Mouse (Mus musculus): ENCODE results near the gene Vasn. TPM values are rescaled to one million over a fixed set of nuclear protein-coding genes. Genes with fewer than 3 reads are reported as not detected.

The Vasn gene
- polyA plus RNA-seq, 1 experiment from 2014 or later, result 9.3 TPM

DNA sequence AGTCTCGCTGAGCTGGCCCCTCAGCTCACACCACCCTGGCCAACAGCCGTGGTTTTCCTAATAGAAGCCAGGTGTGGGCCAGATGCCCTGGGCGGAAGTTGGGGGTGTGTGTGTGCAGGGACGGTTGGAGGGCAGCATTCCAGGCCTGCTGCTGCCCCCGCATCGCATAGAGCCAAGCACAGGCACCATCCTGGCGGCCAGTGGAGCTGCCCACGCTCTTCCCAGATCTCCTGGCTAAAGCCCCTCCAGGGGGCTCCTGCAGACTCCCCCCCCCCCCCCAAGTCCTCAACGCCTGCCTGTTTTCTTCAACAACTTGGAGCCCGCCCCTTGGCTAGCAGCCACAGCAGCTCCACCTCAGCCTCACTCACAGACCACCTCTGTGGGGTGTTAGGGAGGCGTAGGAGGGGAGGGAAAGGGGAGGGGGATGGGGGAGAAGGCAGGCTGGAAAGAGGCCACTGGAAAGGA, 19.1 kb downstream of the Vasn start:
- Histone ChIP-seq H3K9ac (ENCODE audit: low read depth, low read length) (no peak overlapping the region), H3K27ac (ENCODE audit: low read depth, low read length) (peak overlapping the region; percentile 56; the same call in 1 of the 2 replicates), H3K4me2 (no peak overlapping the region), H3K27me3 (replicated peaks; ENCODE audit: control insufficient read depth, insufficient read depth, low read length) (no peaks in the 10 kb centered on the region), H3K36me3 (ENCODE audit: control insufficient read depth, insufficient read depth, low read length) (peaks cover 13% of the 10 kb centered on the region), H3K4me3 (ENCODE audit: low read depth, low read length) (no peak overlapping the region), H3K9me3 (ENCODE audit: control insufficient read depth, low read length) (no peaks in the 10 kb centered on the region), H3K4me1 (replicated peaks; ENCODE audit: control insufficient read depth, insufficient read depth, low read length) (peaks cover 21% of the 10 kb centered on the region)
- 45% methylated on average over 11 of the region's 11 CpGs for WGBS
- ATAC-seq (replicated peaks; ENCODE audit: low FRiP score), result peak; percentile 19; the same call in 1 of the 2 replicates
- no peak for DNase-seq (ENCODE audit: low spot score)

GRCm38 (mm10) chr16:4659326-4659725, 19.6 kb downstream of the Vasn start:
- no peak overlapping the region for H3K9ac ChIP-seq (ENCODE audit: low read depth, low read length)

DNA sequence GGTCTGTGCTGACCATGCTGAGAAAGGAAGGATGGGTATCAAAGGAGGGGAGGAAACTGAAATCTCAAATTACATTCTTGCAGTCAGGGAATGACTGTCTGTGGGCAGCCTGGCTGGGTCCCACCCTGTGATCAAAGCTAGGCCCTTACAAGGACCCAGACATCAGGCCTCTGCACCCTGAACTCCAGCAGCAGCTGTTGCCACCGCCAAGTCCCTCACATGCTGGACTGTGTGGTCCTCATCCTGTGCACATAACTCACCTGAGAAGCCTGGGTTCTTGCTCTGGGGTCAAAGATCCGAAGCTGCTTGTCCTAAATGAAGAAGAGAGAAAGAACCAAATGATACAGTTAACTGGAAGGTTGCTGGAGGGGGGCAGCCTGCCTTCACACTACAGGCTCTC, 21.9 kb downstream of the Vasn start:
- Histone ChIP-seq H3K27ac (ENCODE audit: low read depth, low read length) (no peak overlapping the region), H3K36me3 (ENCODE audit: control insufficient read depth, insufficient read depth, low read length) (peaks cover 18% of the 10 kb centered on the region)
- ATAC-seq (replicated peaks; ENCODE audit: low FRiP score), result no peak

More at GRCm38 (mm10) chr16:4659326-4659725, 19.6 kb downstream of the Vasn start:
- no peak for ATAC-seq (replicated peaks; ENCODE audit: low FRiP score)
- Histone ChIP-seq H3K27me3 (replicated peaks; ENCODE audit: control insufficient read depth, insufficient read depth, low read length) (no peaks in the 10 kb centered on the region), H3K27ac (ENCODE audit: low read depth, low read length) (peak overlapping the region; percentile 49; the same call in 1 of the 2 replicates), H3K4me3 (ENCODE audit: low read depth, low read length) (no peak overlapping the region), H3K4me2 (no peak overlapping the region), H3K36me3 (ENCODE audit: control insufficient read depth, insufficient read depth, low read length) (peaks cover 13% of the 10 kb centered on the region), H3K4me1 (replicated peaks; ENCODE audit: control insufficient read depth, insufficient read depth, low read length) (peaks cover 21% of the 10 kb centered on the region), H3K9me3 (ENCODE audit: control insufficient read depth, low read length) (no peaks in the 10 kb centered on the region)
- no peak for DNase-seq (ENCODE audit: low spot score)
- WGBS, result 59% methylated on average over 2 of the region's 2 CpGs

GRCm38 (mm10) chr16:4663806-4664205, 24.1 kb downstream of the Vasn start:
- H3K9me3 ChIP-seq (ENCODE audit: control insufficient read depth, low read length), result no peaks in the 10 kb centered on the region
- no peak for ATAC-seq (replicated peaks; ENCODE audit: low FRiP score)
- WGBS, result 83% methylated on average over 2 of the region's 2 CpGs
- no peak overlapping the region for H3K27ac ChIP-seq (ENCODE audit: low read depth, low read length)
- no peaks in the 10 kb centered on the region for H3K27me3 ChIP-seq (replicated peaks; ENCODE audit: control insufficient read depth, insufficient read depth, low read length)
- peaks cover 19% of the 10 kb centered on the region for H3K36me3 ChIP-seq (ENCODE audit: control insufficient read depth, insufficient read depth, low read length)
- H3K4me1 ChIP-seq (replicated peaks; ENCODE audit: control insufficient read depth, insufficient read depth, low read length), result 0 out of 2 replicates have a peak, but pooled peaks cover 3% of the 10 kb centered on the region
- no peak overlapping the region for H3K9ac ChIP-seq (ENCODE audit: low read depth, low read length)
- no peak overlapping the region for H3K4me2 ChIP-seq
- H3K4me3 ChIP-seq (ENCODE audit: low read depth, low read length), result no peak overlapping the region
- no peak for DNase-seq (ENCODE audit: low spot score)

More for the DNA sequence above, 21.9 kb downstream of the Vasn start:
- WGBS, result 79% methylated on average over 2 of the region's 2 CpGs
- no peak overlapping the region for H3K4me3 ChIP-seq (ENCODE audit: low read depth, low read length)
- H3K9ac ChIP-seq (ENCODE audit: low read depth, low read length), result no peak overlapping the region
- H3K4me1 ChIP-seq (replicated peaks; ENCODE audit: control insufficient read depth, insufficient read depth, low read length), result peaks cover 9% of the 10 kb centered on the region
- DNase-seq (ENCODE audit: low spot score), result no peak
- H3K4me2 ChIP-seq, result no peak overlapping the region
- no peaks in the 10 kb centered on the region for H3K9me3 ChIP-seq (ENCODE audit: control insufficient read depth, low read length)
- H3K27me3 ChIP-seq (replicated peaks; ENCODE audit: control insufficient read depth, insufficient read depth, low read length), result no peaks in the 10 kb centered on the region

GRCm38 (mm10) chr16:4665726-4666125, 26.0 kb downstream of the Vasn start:
- Histone ChIP-seq H3K27ac (ENCODE audit: low read depth, low read length) (no peak overlapping the region), H3K36me3 (ENCODE audit: control insufficient read depth, insufficient read depth, low read length) (peaks cover 21% of the 10 kb centered on the region), H3K4me3 (ENCODE audit: low read depth, low read length) (no peak overlapping the region), H3K9ac (ENCODE audit: low read depth, low read length) (no peak overlapping the region), H3K4me2 (no peak overlapping the region), H3K4me1 (replicated peaks; ENCODE audit: control insufficient read depth, insufficient read depth, low read length) (no peaks in the 10 kb centered on the region), H3K9me3 (ENCODE audit: control insufficient read depth, low read length) (no peaks in the 10 kb centered on the region), H3K27me3 (replicated peaks; ENCODE audit: control insufficient read depth, insufficient read depth, low read length) (no peaks in the 10 kb centered on the region)
- no peak for DNase-seq (ENCODE audit: low spot score)
- no peak for ATAC-seq (replicated peaks; ENCODE audit: low FRiP score)
- WGBS, result 88% methylated on average over 2 of the region's 2 CpGs

- Histone ChIP-seq H3K36me3 (ENCODE audit: control insufficient read depth, insufficient read depth, low read length) (peaks cover 15% of the 10 kb centered on the region), H3K4me3 (ENCODE audit: low read depth, low read length) (no peak overlapping the region), H3K27me3 (replicated peaks; ENCODE audit: control insufficient read depth, insufficient read depth, low read length) (no peaks in the 10 kb centered on the region), H3K4me1 (replicated peaks; ENCODE audit: control insufficient read depth, insufficient read depth, low read length) (no peaks in the 10 kb centered on the region), H3K9me3 (ENCODE audit: control insufficient read depth, low read length) (no peaks in the 10 kb centered on the region), H3K9ac (ENCODE audit: low read depth, low read length) (no peak overlapping the region), H3K4me2 (no peak overlapping the region), H3K27ac (ENCODE audit: low read depth, low read length) (no peak overlapping the region)
- peak; percentile 63 for DNase-seq (ENCODE audit: low spot score)
- ATAC-seq (replicated peaks; ENCODE audit: low FRiP score), result peak; percentile 78
- 39% methylated on average over 3 of the region's 3 CpGs for WGBS
Observed at GRCm38 (mm10) chr16:4667190-4667808, 27.6 kb downstream of the Vasn start.

DNA sequence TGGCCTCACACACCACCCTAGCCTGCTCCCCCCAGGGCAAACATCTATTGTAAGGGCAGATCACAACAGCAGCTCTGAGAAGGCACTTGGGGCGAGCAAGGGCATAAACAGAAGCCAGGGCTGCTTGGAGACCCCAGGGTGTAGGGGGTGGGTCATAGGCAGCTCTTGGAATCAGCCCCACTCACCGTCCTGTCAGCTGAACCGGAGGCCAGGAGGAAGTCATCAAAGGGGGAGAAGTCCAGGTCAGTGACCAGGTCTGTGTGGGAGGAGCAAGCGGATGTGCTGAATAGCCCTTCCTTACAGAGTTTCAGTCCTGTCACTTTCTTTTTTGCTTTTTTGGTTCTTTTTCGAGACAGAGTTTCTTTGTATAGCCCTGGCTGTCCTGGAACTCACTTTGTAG, 30.6 kb downstream of the Vasn start:
- Histone ChIP-seq H3K27ac (ENCODE audit: low read depth, low read length) (no peak overlapping the region), H3K4me2 (no peak overlapping the region), H3K9me3 (ENCODE audit: control insufficient read depth, low read length) (no peaks in the 10 kb centered on the region), H3K36me3 (ENCODE audit: control insufficient read depth, insufficient read depth, low read length) (peaks cover 12% of the 10 kb centered on the region), H3K4me1 (replicated peaks; ENCODE audit: control insufficient read depth, insufficient read depth, low read length) (no peaks in the 10 kb centered on the region), H3K4me3 (ENCODE audit: low read depth, low read length) (no peak overlapping the region), H3K27me3 (replicated peaks; ENCODE audit: control insufficient read depth, insufficient read depth, low read length) (no peaks in the 10 kb centered on the region), H3K9ac (ENCODE audit: low read depth, low read length) (no peak overlapping the region)
- ATAC-seq (replicated peaks; ENCODE audit: low FRiP score), result no peak
- DNase-seq (ENCODE audit: low spot score), result no peak
- WGBS, result 73% methylated on average over 5 of the region's 5 CpGs

DNA sequence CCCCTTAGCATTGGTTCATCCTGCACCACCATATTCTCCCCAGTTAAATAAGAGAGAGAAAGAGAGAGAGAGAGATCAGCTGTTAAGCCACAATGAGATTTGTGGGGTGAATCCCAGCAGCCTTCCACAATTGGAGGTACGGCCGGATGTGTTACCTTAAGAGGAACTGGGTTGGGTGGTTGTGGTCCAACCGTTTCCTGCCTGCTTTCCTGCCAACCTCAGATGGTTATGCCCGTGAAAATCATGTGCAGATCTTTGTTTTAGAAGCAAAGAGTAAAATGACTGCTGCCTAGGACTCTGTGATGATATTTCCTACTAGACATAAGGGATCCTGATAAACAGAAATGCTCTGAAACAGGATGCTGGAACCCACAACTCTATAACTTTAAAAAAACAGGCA, 34.4 kb downstream of the Vasn start:
- H3K27ac ChIP-seq (ENCODE audit: low read depth, low read length), result no peak overlapping the region
- H3K4me2 ChIP-seq, result no peak overlapping the region
- no peak for ATAC-seq (replicated peaks; ENCODE audit: low FRiP score)
- 46% methylated on average over 4 of the region's 4 CpGs for WGBS
- no peaks in the 10 kb centered on the region for H3K9me3 ChIP-seq (ENCODE audit: control insufficient read depth, low read length)
- DNase-seq (ENCODE audit: low spot score), result no peak
- peaks cover 12% of the 10 kb centered on the region for H3K4me1 ChIP-seq (replicated peaks; ENCODE audit: control insufficient read depth, insufficient read depth, low read length)
- peaks cover 6% of the 10 kb centered on the region; the same call in 1 of the 2 replicates for H3K36me3 ChIP-seq (ENCODE audit: control insufficient read depth, insufficient read depth, low read length)
- no peak overlapping the region for H3K9ac ChIP-seq (ENCODE audit: low read depth, low read length)
- H3K4me3 ChIP-seq (ENCODE audit: low read depth, low read length), result no peak overlapping the region
- no peaks in the 10 kb centered on the region for H3K27me3 ChIP-seq (replicated peaks; ENCODE audit: control insufficient read depth, insufficient read depth, low read length)

GRCm38 (mm10) chr16:4676836-4677235, 37.1 kb downstream of the Vasn start:
- H3K9ac ChIP-seq (ENCODE audit: low read depth, low read length), result no peak overlapping the region
- no peaks in the 10 kb centered on the region for H3K9me3 ChIP-seq (ENCODE audit: control insufficient read depth, low read length)
- no peak overlapping the region for H3K27ac ChIP-seq (ENCODE audit: low read depth, low read length)
- 93% methylated on average over 5 of the region's 5 CpGs for WGBS
- DNase-seq (ENCODE audit: low spot score) (no peak), ATAC-seq (replicated peaks; ENCODE audit: low FRiP score) (no peak)
- H3K27me3 ChIP-seq (replicated peaks; ENCODE audit: control insufficient read depth, insufficient read depth, low read length), result no peaks in the 10 kb centered on the region
- no peak overlapping the region for H3K4me2 ChIP-seq
- peaks cover 3% of the 10 kb centered on the region; the same call in 1 of the 2 replicates for H3K36me3 ChIP-seq (ENCODE audit: control insufficient read depth, insufficient read depth, low read length)
- peaks cover 12% of the 10 kb centered on the region for H3K4me1 ChIP-seq (replicated peaks; ENCODE audit: control insufficient read depth, insufficient read depth, low read length)
- H3K4me3 ChIP-seq (ENCODE audit: low read depth, low read length), result no peak overlapping the region

All from liver, embryonic 11.5 days (tissue).